Mouse (Mus musculus) liver, embryonic 11.5 days (tissue): ENCODE measurements around the gene Prss16. TPM values are rescaled to one million over a fixed set of nuclear protein-coding genes. Genes with fewer than 3 reads are reported as not detected.
"Not testable (repeated sequence)": the region's sequence is repeated elsewhere in the genome, so short reads cannot be mapped to it uniquely, and the experiment has no call there.

ENCODE experiments used
- ATAC-seq: fragments of 200-750 bp; cut with Nextera tagmentation; replicated peaks from 2 replicates; pipeline ENCODE4 v1.8.0; 2017; ENCODE audit warnings: moderate number of reproducible peaks, mild to moderate bottlenecking, moderate TSS enrichment, moderate library complexity; ENCODE audit not compliant: low FRiP score
- DNase-seq: peaks from one replicate; pipeline ENCODE4 v3.0.0-alpha.2; 2017; ENCODE audit warnings: low spot score
- H3K27ac ChIP-seq: fragments of 300-500 bp; sonication (generic); 2 replicates; pipeline ENCODE4 v1.5.1; 2014; ENCODE audit warnings: mild to moderate bottlenecking, low read depth, low read length, control low read depth
- H3K27me3 ChIP-seq: fragments of 300-500 bp; sonication (generic); replicated peaks from 2 replicates; pipeline ENCODE4 v1.6.1; 2014; ENCODE audit warnings: low read length, mixed read lengths; ENCODE audit not compliant: control insufficient read depth, insufficient read depth
- H3K36me3 ChIP-seq: fragments of 300-500 bp; sonication (generic); 2 replicates; pipeline ENCODE4 v1.6.1; 2014; ENCODE audit warnings: mild to moderate bottlenecking, low read length, moderate library complexity, mixed read lengths; ENCODE audit not compliant: control insufficient read depth, insufficient read depth
- H3K4me1 ChIP-seq: fragments of 300-500 bp; sonication (generic); replicated peaks from 2 replicates; pipeline ENCODE4 v1.6.1; 2014; ENCODE audit warnings: low read length, mixed read lengths; ENCODE audit not compliant: control insufficient read depth, insufficient read depth
- H3K4me2 ChIP-seq: fragments of 300-500 bp; sonication (generic); 2 replicates; pipeline ENCODE4 v1.6.1; 2014; ENCODE audit warnings: mild to moderate bottlenecking, control low read depth, moderate library complexity
- H3K4me3 ChIP-seq: fragments of 300-500 bp; sonication (generic); 2 replicates; pipeline ENCODE4 v1.5.1; 2014; ENCODE audit warnings: low read depth, low read length, control low read depth
- H3K9ac ChIP-seq: fragments of 300-500 bp; sonication (generic); 2 replicates; pipeline ENCODE4 v1.6.1; 2014; ENCODE audit warnings: low read depth, low read length, control low read depth
- H3K9me3 ChIP-seq: fragments of 300-500 bp; sonication (generic); 2 replicates; pipeline ENCODE4 v1.6.1; 2016; ENCODE audit warnings: low read length, inconsistent platforms, mixed read lengths; ENCODE audit not compliant: control insufficient read depth
- WGBS: fragments of 180-500 bp; shearing (Covaris S2); extraction: QIAGEN DNeasy Blood & Tissue Kit; methylation state at CpG from one replicate; pipeline ENCODE4 v1.1.7; 2014; 5-methylcytosine and 5-hydroxymethylcytosine counted together
- polyA plus RNA-seq: library from polyadenylated mRNA; unstranded; fragments of >200 nt; fragmentation: Nextera tagmentation; extraction: Ambion mirVana; gene quantifications from 2 replicates; pipeline ENCODE4 v1.2.1, GENCODE M21; 2014

The Prss16 gene
- polyA plus RNA-seq, 1 experiment from 2014 or later = 0.86 TPM

- 1% methylated on average over 9 of the region's 14 CpGs for WGBS
Measured at GRCm38 (mm10) chr13:22043503-22044431, 34.2 kb upstream of the Prss16 start.

GRCm38 (mm10) chr13:22042568-22043502 is 33.3 kb upstream of the Prss16 start, which contains the start of the genes Hist1h2ag and Hist1h2bj:
TSS of gene Hist1h2ag (minus strand) at chr13:22042944.
TSS of gene Hist1h2bj (plus strand) at chr13:22043214.
- DNase-seq (peak; percentile 80), ATAC-seq (peak; percentile 81)
- under 1% methylated on average over 40 of the region's 80 CpGs for WGBS
- H3K9ac ChIP-seq = peak within 1 kb of the TSS; percentile 80
- peak within 1 kb of the TSS; percentile 46 for H3K4me3 ChIP-seq
- peak within 1 kb of the TSS; percentile 99 for H3K27ac ChIP-seq
- peaks cover 10% of the 10 kb centered on the region for H3K4me1 ChIP-seq
- H3K9me3 ChIP-seq, H3K27me3 ChIP-seq, H3K36me3 ChIP-seq: not testable (repeated sequence)
- peak within 1 kb of the TSS; percentile 71 for H3K4me2 ChIP-seq

More at GRCm38 (mm10) chr13:22043503-22044431, 34.2 kb upstream of the Prss16 start:
- ATAC-seq = peak; percentile 13
- DNase-seq = peak; percentile 52
- Histone ChIP-seq H3K4me1 (peaks cover 8% of the 10 kb centered on the region), H3K9ac (peak overlapping the region; percentile 60), H3K4me2 (peak overlapping the region; percentile 64), H3K4me3 (peak overlapping the region; percentile 40), H3K27ac (peak overlapping the region; percentile 92), H3K36me3 (no peaks in the 10 kb centered on the region), H3K9me3 (no peaks in the 10 kb centered on the region), H3K27me3 (no peaks in the 10 kb centered on the region)

GRCm38 (mm10) chr13:22041651-22042567 is 32.4 kb upstream of the Prss16 start:
- Histone ChIP-seq H3K4me1 (peaks cover 17% of the 10 kb centered on the region), H3K9ac (peak overlapping the region; percentile 80), H3K4me3 (peak overlapping the region; percentile 46), H3K9me3 (no peaks in the 10 kb centered on the region), H3K27ac (peak overlapping the region; percentile 99), H3K27me3 (no peaks in the 10 kb centered on the region), H3K4me2 (peak overlapping the region; percentile 71), H3K36me3 (no peaks in the 10 kb centered on the region)
- peak; percentile 51 for DNase-seq
- 5% methylated on average over 13 of the region's 13 CpGs for WGBS
- no peak for ATAC-seq

GRCm38 (mm10) chr13:22041142-22041536 is 31.6 kb upstream of the Prss16 start, which contains the start of gene Hist1h4i:
TSS of gene Hist1h4i (minus strand) at chr13:22041362.
- Histone ChIP-seq H3K27ac (peak within 1 kb of the TSS; percentile 99), H3K4me2 (peak within 1 kb of the TSS; percentile 71), H3K4me1 (peaks cover 22% of the 10 kb centered on the region), H3K9ac (peak within 1 kb of the TSS; percentile 80), H3K4me3 (peak within 1 kb of the TSS; percentile 46)
- DNase-seq = peak; percentile 95
- ATAC-seq = peak; percentile 61
- H3K9me3 ChIP-seq, H3K27me3 ChIP-seq, H3K36me3 ChIP-seq: not testable (repeated sequence)
- WGBS = under 1% methylated on average over 23 of the region's 27 CpGs

- Histone ChIP-seq H3K9me3 (no peaks in the 10 kb centered on the region), H3K4me1 (peaks cover 22% of the 10 kb centered on the region), H3K4me3 (peak overlapping the region; percentile 40), H3K9ac (peak overlapping the region; percentile 73), H3K27me3 (no peaks in the 10 kb centered on the region), H3K36me3 (no peaks in the 10 kb centered on the region), H3K4me2 (peak overlapping the region; percentile 71), H3K27ac (peak overlapping the region; percentile 99)
- DNase-seq = peak; percentile 68
- under 1% methylated on average over 17 of the region's 24 CpGs for WGBS
- peak; percentile 49 for ATAC-seq
Measured at GRCm38 (mm10) chr13:22040464-22041141, 31.1 kb upstream of the Prss16 start.

- H3K4me1 ChIP-seq = peaks cover 22% of the 10 kb centered on the region
- no peaks in the 10 kb centered on the region for H3K36me3 ChIP-seq
- H3K27ac ChIP-seq = peak overlapping the region; percentile 99
- 5% methylated on average over 2 of the region's 2 CpGs for WGBS
- DNase-seq (no peak), ATAC-seq (no peak)
- H3K4me3 ChIP-seq = peak overlapping the region; percentile 40
- peak overlapping the region; percentile 73 for H3K9ac ChIP-seq
- no peaks in the 10 kb centered on the region for H3K27me3 ChIP-seq
- H3K4me2 ChIP-seq = peak overlapping the region; percentile 71
- no peaks in the 10 kb centered on the region for H3K9me3 ChIP-seq
Measured at GRCm38 (mm10) chr13:22039951-22040463, 30.5 kb upstream of the Prss16 start.

- H3K27ac ChIP-seq = peak overlapping the region; percentile 99
- peak overlapping the region; percentile 71 for H3K4me2 ChIP-seq
- H3K36me3 ChIP-seq = no peaks in the 10 kb centered on the region
- H3K4me3 ChIP-seq = peak overlapping the region; percentile 40; the same call in 1 of the 2 replicates
- DNase-seq (no peak), ATAC-seq (no peak)
- 65% methylated on average over 5 of the region's 5 CpGs for WGBS
- H3K27me3 ChIP-seq = no peaks in the 10 kb centered on the region
- H3K9me3 ChIP-seq = no peaks in the 10 kb centered on the region
- peaks cover 20% of the 10 kb centered on the region for H3K4me1 ChIP-seq
- peak overlapping the region; percentile 73 for H3K9ac ChIP-seq
Measured at GRCm38 (mm10) chr13:22039364-22039763, 29.8 kb upstream of the Prss16 start.
